Mouse (Mus musculus): Measurements from ENCODE around the gene Usp29. TPM values are rescaled to one million over a fixed set of nuclear protein-coding genes. Genes with fewer than 3 reads are reported as not detected.

Usp29 gene
- polyA plus RNA-seq, 1 experiment from 2014 or later: 13.0 TPM

DNA sequence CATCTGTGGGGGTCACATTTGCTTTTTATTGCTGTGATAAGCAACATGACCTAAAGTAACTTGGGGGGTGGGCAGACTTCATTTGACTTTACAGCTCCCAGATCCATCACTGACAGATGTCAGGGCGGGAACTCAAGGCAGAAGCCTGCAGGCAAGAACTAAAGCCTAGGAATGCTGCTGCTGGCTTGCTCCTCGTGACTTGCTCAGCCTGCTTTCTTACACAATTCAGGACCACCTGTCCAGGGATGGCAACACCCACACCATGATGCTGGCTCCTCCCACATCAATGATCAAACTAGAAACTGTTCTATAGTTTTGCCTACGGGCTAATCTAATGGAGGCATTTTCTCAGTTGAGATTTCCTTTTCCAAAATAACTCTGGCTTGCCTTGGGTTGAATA, 63.4 kb downstream of the Usp29 start:
- no peak overlapping the region for H3K27ac ChIP-seq (ENCODE audit: low read depth, low read length)
- no peak overlapping the region for H3K4me3 ChIP-seq (ENCODE audit: low read depth, low read length)
- 69% methylated on average over 3 of the region's 3 CpGs for WGBS
- no peaks in the 10 kb centered on the region for H3K27me3 ChIP-seq (ENCODE audit: control insufficient read depth, insufficient read depth, low read length)
- no peaks in the 10 kb centered on the region for H3K36me3 ChIP-seq (ENCODE audit: control insufficient read depth, insufficient read depth, low read length)
- DNase-seq (ENCODE audit: low spot score) (no peak), ATAC-seq (ENCODE audit: insufficient read depth, low FRiP score, low TSS enrichment) (no peak)
- H3K4me2 ChIP-seq (ENCODE audit: low read depth): no peak overlapping the region
- H3K4me1 ChIP-seq (ENCODE audit: control insufficient read depth, insufficient read depth, low read length): no peaks in the 10 kb centered on the region
- no peak overlapping the region for H3K9ac ChIP-seq (ENCODE audit: low read length)
- peaks cover 4% of the 10 kb centered on the region; the same call in 1 of the 2 replicates for H3K9me3 ChIP-seq (ENCODE audit: control insufficient read depth, low read length)

- no peaks in the 10 kb centered on the region for H3K36me3 ChIP-seq (ENCODE audit: control insufficient read depth, insufficient read depth, low read length)
- ATAC-seq (ENCODE audit: insufficient read depth, low FRiP score, low TSS enrichment) (no peak), DNase-seq (ENCODE audit: low spot score) (no peak)
- H3K4me2 ChIP-seq (ENCODE audit: low read depth): no peak overlapping the region
- WGBS: 61% methylated on average over 2 of the region's 2 CpGs
- no peak overlapping the region for H3K9ac ChIP-seq (ENCODE audit: low read length)
- peaks cover 4% of the 10 kb centered on the region; the same call in 1 of the 2 replicates for H3K9me3 ChIP-seq (ENCODE audit: control insufficient read depth, low read length)
- H3K4me1 ChIP-seq (ENCODE audit: control insufficient read depth, insufficient read depth, low read length): no peaks in the 10 kb centered on the region
- H3K27me3 ChIP-seq (ENCODE audit: control insufficient read depth, insufficient read depth, low read length): no peaks in the 10 kb centered on the region
- no peak overlapping the region for H3K4me3 ChIP-seq (ENCODE audit: low read depth, low read length)
- H3K27ac ChIP-seq (ENCODE audit: low read depth, low read length): no peak overlapping the region
Measured at GRCm38 (mm10) chr7:6797408-6797807, 67.0 kb downstream of the Usp29 start.

GRCm38 (mm10) chr7:6799105-6799805, 68.9 kb downstream of the Usp29 start:
- Histone ChIP-seq H3K4me3 (ENCODE audit: low read depth, low read length) (no peak overlapping the region), H3K9me3 (ENCODE audit: control insufficient read depth, low read length) (no peaks in the 10 kb centered on the region), H3K27ac (ENCODE audit: low read depth, low read length) (no peak overlapping the region), H3K4me1 (ENCODE audit: control insufficient read depth, insufficient read depth, low read length) (no peaks in the 10 kb centered on the region), H3K9ac (ENCODE audit: low read length) (no peak overlapping the region), H3K4me2 (ENCODE audit: low read depth) (no peak overlapping the region), H3K27me3 (ENCODE audit: control insufficient read depth, insufficient read depth, low read length) (no peaks in the 10 kb centered on the region), H3K36me3 (ENCODE audit: control insufficient read depth, insufficient read depth, low read length) (no peaks in the 10 kb centered on the region)
- no peak for ATAC-seq (ENCODE audit: insufficient read depth, low FRiP score, low TSS enrichment)
- DNase-seq (ENCODE audit: low spot score): no peak
- 37% methylated on average over 9 of the region's 9 CpGs for WGBS

DNA sequence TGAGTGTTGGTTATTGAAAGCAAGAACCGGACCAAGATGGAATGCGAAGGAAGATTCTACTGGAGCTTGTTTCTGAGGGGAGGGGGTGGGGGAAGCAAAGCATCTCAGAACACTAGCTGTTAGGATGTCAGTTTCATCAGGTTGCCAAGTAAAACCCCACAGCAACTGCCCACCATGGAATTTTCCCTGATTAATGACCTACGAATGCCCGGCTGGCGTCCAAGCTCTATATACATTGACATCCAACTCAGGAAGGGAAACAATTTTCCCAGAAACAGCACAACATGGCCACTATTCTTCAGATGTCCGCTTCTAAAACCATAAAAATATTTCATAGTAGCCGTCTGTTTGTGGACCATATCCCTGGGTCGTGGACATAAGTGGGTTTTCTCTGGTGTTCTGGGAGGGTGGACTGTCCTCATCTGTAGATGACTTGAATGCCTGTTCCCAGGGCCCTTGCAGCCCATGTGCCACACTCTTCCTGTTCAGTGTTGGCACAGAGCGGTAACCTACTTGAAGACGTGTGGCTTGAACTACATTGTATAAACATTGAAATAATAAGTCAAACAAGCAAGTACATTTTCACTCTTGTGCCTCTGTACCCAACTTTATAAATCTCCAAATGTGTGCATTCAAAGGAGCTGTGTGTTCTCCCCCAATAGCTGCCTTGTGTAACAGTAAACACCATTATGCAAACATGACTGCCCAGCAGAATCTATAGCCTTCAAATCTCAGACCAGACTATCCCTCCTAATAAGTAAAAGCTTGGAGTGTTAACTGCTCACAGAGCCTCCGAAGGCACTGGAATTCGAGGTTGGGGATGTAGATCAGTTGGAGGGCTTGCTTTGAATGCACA, 70.4 kb downstream of the Usp29 start:
- Histone ChIP-seq H3K36me3 (ENCODE audit: control insufficient read depth, insufficient read depth, low read length) (no peaks in the 10 kb centered on the region), H3K4me2 (ENCODE audit: low read depth) (no peak overlapping the region), H3K4me1 (ENCODE audit: control insufficient read depth, insufficient read depth, low read length) (no peaks in the 10 kb centered on the region), H3K9me3 (ENCODE audit: control insufficient read depth, low read length) (no peaks in the 10 kb centered on the region), H3K27me3 (ENCODE audit: control insufficient read depth, insufficient read depth, low read length) (no peaks in the 10 kb centered on the region), H3K4me3 (ENCODE audit: low read depth, low read length) (no peak overlapping the region), H3K27ac (ENCODE audit: low read depth, low read length) (no peak overlapping the region), H3K9ac (ENCODE audit: low read length) (no peak overlapping the region)
- no peak for DNase-seq (ENCODE audit: low spot score)
- ATAC-seq (ENCODE audit: insufficient read depth, low FRiP score, low TSS enrichment): no peak
- 77% methylated on average over 12 of the region's 12 CpGs for WGBS

GRCm38 (mm10) chr7:6801642-6802041, 71.3 kb downstream of the Usp29 start:
- 81% methylated on average over 6 of the region's 6 CpGs for WGBS
- ATAC-seq (ENCODE audit: insufficient read depth, low FRiP score, low TSS enrichment) (no peak), DNase-seq (ENCODE audit: low spot score) (no peak)
- no peaks in the 10 kb centered on the region for H3K9me3 ChIP-seq (ENCODE audit: control insufficient read depth, low read length)
- H3K36me3 ChIP-seq (ENCODE audit: control insufficient read depth, insufficient read depth, low read length): no peaks in the 10 kb centered on the region
- H3K4me2 ChIP-seq (ENCODE audit: low read depth): no peak overlapping the region
- H3K4me3 ChIP-seq (ENCODE audit: low read depth, low read length): no peak overlapping the region
- no peaks in the 10 kb centered on the region for H3K4me1 ChIP-seq (ENCODE audit: control insufficient read depth, insufficient read depth, low read length)
- no peaks in the 10 kb centered on the region for H3K27me3 ChIP-seq (ENCODE audit: control insufficient read depth, insufficient read depth, low read length)
- H3K9ac ChIP-seq (ENCODE audit: low read length): no peak overlapping the region
- no peak overlapping the region for H3K27ac ChIP-seq (ENCODE audit: low read depth, low read length)

- H3K27me3 ChIP-seq (ENCODE audit: control insufficient read depth, insufficient read depth, low read length): no peaks in the 10 kb centered on the region
- no peak overlapping the region for H3K4me3 ChIP-seq (ENCODE audit: low read depth, low read length)
- no peaks in the 10 kb centered on the region for H3K36me3 ChIP-seq (ENCODE audit: control insufficient read depth, insufficient read depth, low read length)
- no peak overlapping the region for H3K4me2 ChIP-seq (ENCODE audit: low read depth)
- H3K9ac ChIP-seq (ENCODE audit: low read length): no peak overlapping the region
- H3K4me1 ChIP-seq (ENCODE audit: control insufficient read depth, insufficient read depth, low read length): no peaks in the 10 kb centered on the region
- 40% methylated on average over 3 of the region's 3 CpGs for WGBS
- no peaks in the 10 kb centered on the region for H3K9me3 ChIP-seq (ENCODE audit: control insufficient read depth, low read length)
- DNase-seq (ENCODE audit: low spot score): peak; percentile 66
- peak; percentile 90 for ATAC-seq (ENCODE audit: insufficient read depth, low FRiP score, low TSS enrichment)
- H3K27ac ChIP-seq (ENCODE audit: low read depth, low read length): no peak overlapping the region
Measured at GRCm38 (mm10) chr7:6810556-6810955, 80.2 kb downstream of the Usp29 start.

DNA sequence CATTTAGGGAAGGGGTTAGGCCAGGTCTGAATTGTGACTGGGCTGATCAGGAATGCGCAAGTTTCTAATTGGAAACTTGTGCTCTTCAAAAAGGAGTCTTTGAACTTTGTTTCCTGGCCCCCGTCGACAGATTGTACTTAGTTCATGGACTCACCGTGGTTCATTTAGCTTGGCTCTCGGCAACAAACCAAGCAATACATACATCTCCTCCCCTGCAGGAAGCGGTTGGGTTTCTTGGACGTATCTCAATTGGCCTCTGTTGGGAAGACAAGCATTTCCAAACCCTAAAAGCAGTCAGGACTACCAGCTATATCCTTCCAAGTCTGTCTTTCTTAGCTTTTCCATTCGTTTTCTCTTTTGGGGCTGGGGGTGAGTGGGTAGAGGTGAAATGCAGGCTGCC, 84.6 kb downstream of the Usp29 start:
- no peak overlapping the region for H3K9ac ChIP-seq (ENCODE audit: low read length)
- no peak overlapping the region for H3K4me3 ChIP-seq (ENCODE audit: low read depth, low read length)
- WGBS: 44% methylated on average over 8 of the region's 8 CpGs
- H3K4me1 ChIP-seq (ENCODE audit: control insufficient read depth, insufficient read depth, low read length): no peaks in the 10 kb centered on the region
- no peak overlapping the region for H3K27ac ChIP-seq (ENCODE audit: low read depth, low read length)
- no peaks in the 10 kb centered on the region for H3K36me3 ChIP-seq (ENCODE audit: control insufficient read depth, insufficient read depth, low read length)
- H3K9me3 ChIP-seq (ENCODE audit: control insufficient read depth, low read length): no peaks in the 10 kb centered on the region
- DNase-seq (ENCODE audit: low spot score): no peak
- no peak overlapping the region for H3K4me2 ChIP-seq (ENCODE audit: low read depth)
- ATAC-seq (ENCODE audit: insufficient read depth, low FRiP score, low TSS enrichment): no peak
- no peaks in the 10 kb centered on the region for H3K27me3 ChIP-seq (ENCODE audit: control insufficient read depth, insufficient read depth, low read length)

GRCm38 (mm10) chr7:6816706-6817376, 86.5 kb downstream of the Usp29 start:
- Histone ChIP-seq H3K9me3 (ENCODE audit: control insufficient read depth, low read length) (no peaks in the 10 kb centered on the region), H3K4me1 (ENCODE audit: control insufficient read depth, insufficient read depth, low read length) (no peaks in the 10 kb centered on the region), H3K4me2 (ENCODE audit: low read depth) (no peak overlapping the region), H3K9ac (ENCODE audit: low read length) (no peak overlapping the region), H3K36me3 (ENCODE audit: control insufficient read depth, insufficient read depth, low read length) (no peaks in the 10 kb centered on the region), H3K4me3 (ENCODE audit: low read depth, low read length) (no peak overlapping the region), H3K27ac (ENCODE audit: low read depth, low read length) (no peak overlapping the region), H3K27me3 (ENCODE audit: control insufficient read depth, insufficient read depth, low read length) (no peaks in the 10 kb centered on the region)
- 91% methylated on average over 5 of the region's 5 CpGs for WGBS
- ATAC-seq (ENCODE audit: insufficient read depth, low FRiP score, low TSS enrichment) (no peak), DNase-seq (ENCODE audit: low spot score) (no peak)

Data from neural tube, embryonic 11.5 days (tissue).